Mouse (Mus musculus): ENCODE results near the gene Mllt10. TPM values are rescaled to one million over a fixed set of nuclear protein-coding genes. Genes with fewer than 3 reads are reported as not detected.
A peak's percentile ranks its signal among the peaks of the same experiment; 100 is the strongest.

Gene Mllt10
- polyA plus RNA-seq, 1 experiment from 2014 or later = 20.7 TPM

DNA sequence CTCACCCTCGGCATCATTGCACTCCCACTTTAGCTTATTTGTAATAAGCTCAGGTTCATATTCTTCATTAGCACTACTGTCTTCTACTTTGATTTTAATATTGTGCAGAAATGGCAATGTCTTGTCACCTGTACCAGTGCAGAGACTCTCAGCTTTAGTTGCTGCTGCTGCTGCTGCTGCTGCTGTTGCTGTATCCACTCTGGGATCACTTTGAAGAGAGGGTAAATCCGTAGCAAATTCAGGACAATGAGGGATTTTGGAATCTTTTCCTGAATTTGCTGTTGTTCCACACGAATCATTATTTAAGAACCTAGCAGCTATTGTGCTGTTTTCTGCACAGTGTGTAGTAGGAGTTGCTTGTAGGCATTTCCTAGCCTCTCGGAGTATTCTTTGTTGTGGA lies 8.9 kb upstream of the Mllt10 start:
- 16% methylated on average over 4 of the region's 4 CpGs for WGBS (ENCODE audit: insufficient replicate concordance)
- Histone ChIP-seq H3K4me1 (ENCODE audit: insufficient read depth) (peaks cover 17% of the 10 kb centered on the region), H3K9ac (replicated peaks) (0 out of 2 replicates have a peak overlapping the region, but pooled peaks have one; percentile 70), H3K9me3 (ENCODE audit: low read length) (no peaks in the 10 kb centered on the region), H3K36me3 (replicated peaks; ENCODE audit: insufficient read depth, low read length) (no peaks in the 10 kb centered on the region), H3K27me3 (ENCODE audit: insufficient read depth, low read length) (peaks cover 51% of the 10 kb centered on the region), H3K4me3 (ENCODE audit: low read depth, low read length) (peak overlapping the region; percentile 79), H3K4me2 (ENCODE audit: low read depth, low read length) (peak overlapping the region; percentile 93), H3K27ac (ENCODE audit: low read depth) (no peak overlapping the region)
- DNase-seq = no peak
- no peak for ATAC-seq
- TF ChIP-seq EP300 (IDR thresholded peaks at IDR 0.05; ENCODE audit: low read depth) = no peak
- no peak for TF ChIP-seq CTCF (IDR thresholded peaks at IDR 0.05; ENCODE audit: low read depth)

GRCm38 (mm10) chr2:18046758-18047645 lies 8.0 kb upstream of the Mllt10 start:
- Histone ChIP-seq H3K9ac (replicated peaks) (peak overlapping the region; percentile 70), H3K4me3 (ENCODE audit: low read depth, low read length) (peak overlapping the region; percentile 79), H3K9me3 (ENCODE audit: low read length) (no peaks in the 10 kb centered on the region), H3K4me1 (ENCODE audit: insufficient read depth) (peaks cover 17% of the 10 kb centered on the region), H3K27ac (ENCODE audit: low read depth) (peak overlapping the region; percentile 86), H3K36me3 (replicated peaks; ENCODE audit: insufficient read depth, low read length) (no peaks in the 10 kb centered on the region), H3K4me2 (ENCODE audit: low read depth, low read length) (peak overlapping the region; percentile 93), H3K27me3 (ENCODE audit: insufficient read depth, low read length) (peaks cover 54% of the 10 kb centered on the region)
- no peak for TF ChIP-seq EP300 (IDR thresholded peaks at IDR 0.05; ENCODE audit: low read depth)
- TF ChIP-seq CTCF (IDR thresholded peaks at IDR 0.05; ENCODE audit: low read depth) = no peak
- DNase-seq = peak; percentile 65
- WGBS (ENCODE audit: insufficient replicate concordance) = 2% methylated on average over 61 of the region's 64 CpGs
- peak; percentile 73 for ATAC-seq

GRCm38 (mm10) chr2:18047646-18048452 lies 7.2 kb upstream of the Mllt10 start:
- Histone ChIP-seq H3K36me3 (replicated peaks; ENCODE audit: insufficient read depth, low read length) (no peaks in the 10 kb centered on the region), H3K4me1 (ENCODE audit: insufficient read depth) (peaks cover 17% of the 10 kb centered on the region), H3K27me3 (ENCODE audit: insufficient read depth, low read length) (peaks cover 54% of the 10 kb centered on the region), H3K27ac (ENCODE audit: low read depth) (peak overlapping the region; percentile 86), H3K4me2 (ENCODE audit: low read depth, low read length) (peak overlapping the region; percentile 93), H3K4me3 (ENCODE audit: low read depth, low read length) (peak overlapping the region; percentile 79), H3K9me3 (ENCODE audit: low read length) (no peaks in the 10 kb centered on the region), H3K9ac (replicated peaks) (peak overlapping the region; percentile 70)
- under 1% methylated on average over 70 of the region's 70 CpGs for WGBS (ENCODE audit: insufficient replicate concordance)
- peak; percentile 75 for DNase-seq
- TF ChIP-seq CTCF (IDR thresholded peaks at IDR 0.05; ENCODE audit: low read depth) (no peak), EP300 (IDR thresholded peaks at IDR 0.05; ENCODE audit: low read depth) (no peak)
- peak; percentile 86 for ATAC-seq

DNA sequence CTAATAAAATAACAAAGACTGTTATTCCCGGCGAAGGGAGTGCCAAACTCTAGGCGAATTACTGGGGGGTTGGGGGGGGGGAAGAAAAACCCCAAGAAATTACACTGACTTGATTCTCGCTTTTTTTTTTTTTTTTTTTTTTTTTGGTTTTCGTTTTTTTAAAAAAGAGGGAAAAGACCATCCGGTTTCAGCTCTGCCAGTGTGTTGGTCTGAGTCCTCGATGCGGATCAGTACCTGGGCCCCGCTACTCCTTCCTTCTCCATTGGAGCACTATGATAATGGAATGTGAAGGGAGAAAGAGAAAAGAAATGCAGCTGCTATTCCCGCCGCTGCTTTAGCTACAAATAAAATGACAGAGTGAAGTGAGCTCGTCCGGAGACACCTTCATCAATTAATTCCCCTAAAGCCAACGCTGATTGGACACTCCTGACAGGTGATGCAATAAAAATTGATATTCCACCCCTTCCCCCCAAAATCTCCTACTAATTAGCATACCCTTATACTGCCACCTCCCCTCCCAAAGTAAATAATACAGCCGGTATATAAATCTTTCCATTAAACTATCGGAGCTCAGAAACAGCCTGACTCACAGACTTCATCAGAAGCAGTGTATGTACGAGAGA lies 6.5 kb upstream of the Mllt10 start, which contains the start of gene Skida1:
Gene Skida1, minus strand, starts transcription at position 599 of the 623 bp plus-strand sequence.
- DNase-seq (no peak), ATAC-seq (no peak)
- Histone ChIP-seq H3K27ac (ENCODE audit: low read depth) (peak within 1 kb of the TSS; percentile 86), H3K4me3 (ENCODE audit: low read depth, low read length) (peak within 1 kb of the TSS; percentile 79), H3K9ac (replicated peaks) (peak within 1 kb of the TSS; percentile 70), H3K27me3 (ENCODE audit: insufficient read depth, low read length) (peaks cover 54% of the 10 kb centered on the region), H3K9me3 (ENCODE audit: low read length) (no peaks in the 10 kb centered on the region), H3K4me1 (ENCODE audit: insufficient read depth) (peaks cover 17% of the 10 kb centered on the region), H3K36me3 (replicated peaks; ENCODE audit: insufficient read depth, low read length) (no peaks in the 10 kb centered on the region), H3K4me2 (ENCODE audit: low read depth, low read length) (peak within 1 kb of the TSS; percentile 93)
- TF ChIP-seq CTCF (IDR thresholded peaks at IDR 0.05; ENCODE audit: low read depth) (no peak), EP300 (IDR thresholded peaks at IDR 0.05; ENCODE audit: low read depth) (no peak)
- 2% methylated on average over 17 of the region's 17 CpGs for WGBS (ENCODE audit: insufficient replicate concordance)

GRCm38 (mm10) chr2:18049279-18049821 lies 5.7 kb upstream of the Mllt10 start:
- peak overlapping the region; percentile 93 for H3K4me2 ChIP-seq (ENCODE audit: low read depth, low read length)
- no peak overlapping the region for H3K9ac ChIP-seq (replicated peaks)
- TF ChIP-seq EP300 (IDR thresholded peaks at IDR 0.05; ENCODE audit: low read depth) = no peak
- no peak for TF ChIP-seq CTCF (IDR thresholded peaks at IDR 0.05; ENCODE audit: low read depth)
- 0 out of 2 replicates have a peak overlapping the region, but pooled peaks have one; percentile 24 for H3K27ac ChIP-seq (ENCODE audit: low read depth)
- H3K4me3 ChIP-seq (ENCODE audit: low read depth, low read length) = peak overlapping the region; percentile 79; the same call in 1 of the 2 replicates
- peaks cover 54% of the 10 kb centered on the region for H3K27me3 ChIP-seq (ENCODE audit: insufficient read depth, low read length)
- DNase-seq (no peak), ATAC-seq (no peak)
- no peaks in the 10 kb centered on the region for H3K36me3 ChIP-seq (replicated peaks; ENCODE audit: insufficient read depth, low read length)
- H3K4me1 ChIP-seq (ENCODE audit: insufficient read depth) = peaks cover 17% of the 10 kb centered on the region
- H3K9me3 ChIP-seq (ENCODE audit: low read length) = no peaks in the 10 kb centered on the region
- 26% methylated on average over 11 of the region's 11 CpGs for WGBS (ENCODE audit: insufficient replicate concordance)

Measured in liver, postnatal 0 days (tissue).